Mouse (Mus musculus): ENCODE measurements at regions not wholly inside any gene's neighbourhood (a gene's known extent, or its start where the extent isn't known, plus 50 kb on each side); places are given as distances from the start of the nearest gene placed in this dataset.

DNA sequence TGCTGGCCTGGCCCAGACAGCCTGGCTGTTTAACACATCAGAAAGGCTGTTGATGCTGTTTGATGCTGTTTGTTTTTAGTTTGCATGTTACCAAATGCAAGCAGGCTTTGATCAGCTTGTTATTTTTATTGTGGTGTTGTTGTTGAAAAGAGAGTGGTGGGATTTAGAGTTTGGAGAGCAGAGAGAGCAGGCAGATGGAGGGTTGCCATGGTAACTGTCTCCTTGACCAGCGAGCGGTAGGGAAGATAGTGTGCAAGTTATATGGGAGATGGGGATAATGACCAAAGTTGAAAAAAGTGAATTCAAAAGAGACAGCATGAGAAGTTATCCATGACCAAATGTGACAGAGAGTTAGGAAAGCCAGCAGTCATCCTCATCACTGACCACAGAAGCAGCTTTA is 83.3 kb downstream of the Cmc2 start:
- DNase-seq: no peak

DNA sequence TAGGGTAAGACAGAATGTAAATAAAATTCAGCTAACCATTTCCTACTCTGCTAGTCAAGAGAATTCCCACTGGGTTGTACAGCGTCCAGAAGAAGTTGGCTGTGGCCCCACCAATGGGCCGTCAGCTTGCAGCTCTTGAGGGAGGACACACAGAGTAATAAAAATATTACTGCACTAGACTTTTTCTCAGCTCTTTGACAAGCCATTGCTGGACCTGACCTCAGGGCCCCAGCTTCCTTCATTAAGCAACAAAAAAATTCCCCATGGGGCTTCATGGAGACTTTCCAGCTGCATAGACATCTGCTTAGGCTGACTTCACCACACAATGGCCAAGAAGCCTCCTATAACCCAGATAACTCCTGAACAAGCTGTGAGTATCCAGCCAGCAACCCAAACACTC is 89.1 kb downstream of the Cmc2 start:
- DNase-seq: peak; percentile 71

DNA sequence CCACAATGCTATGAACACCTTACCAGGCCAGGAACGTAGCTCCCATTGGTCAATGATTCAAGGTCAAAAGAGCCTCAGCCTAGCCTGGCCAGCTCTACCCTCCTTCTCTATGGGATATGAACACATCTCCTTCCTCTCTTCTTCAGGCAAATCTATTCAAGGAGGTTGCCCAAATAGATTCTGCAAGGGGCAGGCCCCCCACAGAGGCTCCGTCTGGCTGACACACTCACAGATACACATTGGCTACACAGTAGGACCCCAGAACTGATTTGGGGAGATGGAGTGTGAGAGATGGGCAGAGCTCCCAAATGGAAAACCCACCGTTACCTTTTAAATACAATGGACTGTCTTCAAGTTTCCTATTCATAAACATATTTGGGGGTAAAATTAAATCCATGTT is 91.6 kb downstream of the Cmc2 start:
- DNase-seq: no peak

DNA sequence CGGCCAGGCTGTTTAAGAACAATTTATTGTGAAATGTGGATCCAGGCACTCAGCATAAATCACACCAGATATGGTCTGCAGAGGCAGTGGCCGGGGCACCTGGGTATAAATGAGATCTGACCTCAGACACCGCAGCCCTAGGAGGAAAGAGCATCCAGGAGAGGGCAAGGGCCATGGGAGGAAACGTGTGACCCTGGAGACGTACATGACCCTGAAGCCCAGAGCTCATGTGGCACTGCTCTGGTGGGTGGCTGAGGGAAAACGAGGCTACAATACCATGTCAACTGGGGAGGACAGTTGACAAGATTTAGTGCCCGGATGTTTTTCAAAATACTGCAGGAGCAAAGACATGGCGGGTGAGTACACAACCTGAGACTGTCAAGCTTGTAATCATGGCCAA is 93.0 kb downstream of the Cmc2 start:
- DNase-seq: no peak

DNA sequence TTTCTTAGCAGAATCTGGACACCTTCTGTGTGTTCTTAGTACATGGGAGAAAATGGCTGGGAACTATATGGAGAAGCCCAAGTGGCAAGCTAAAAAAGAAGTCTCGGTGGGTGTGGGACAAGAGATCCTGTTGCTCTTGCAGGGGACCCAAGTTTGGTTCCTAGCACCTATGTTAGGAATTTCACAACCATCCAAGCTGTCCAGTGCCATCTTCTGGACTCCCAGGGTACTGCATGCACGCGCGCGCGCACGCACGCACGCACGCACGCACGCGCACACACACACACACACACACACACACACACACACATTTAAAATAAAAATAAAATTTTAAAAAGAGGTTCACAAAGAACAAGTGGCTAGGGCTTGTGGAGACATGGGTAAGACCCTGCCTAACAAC is 94.1 kb downstream of the Cmc2 start:
- DNase-seq: no peak

DNA sequence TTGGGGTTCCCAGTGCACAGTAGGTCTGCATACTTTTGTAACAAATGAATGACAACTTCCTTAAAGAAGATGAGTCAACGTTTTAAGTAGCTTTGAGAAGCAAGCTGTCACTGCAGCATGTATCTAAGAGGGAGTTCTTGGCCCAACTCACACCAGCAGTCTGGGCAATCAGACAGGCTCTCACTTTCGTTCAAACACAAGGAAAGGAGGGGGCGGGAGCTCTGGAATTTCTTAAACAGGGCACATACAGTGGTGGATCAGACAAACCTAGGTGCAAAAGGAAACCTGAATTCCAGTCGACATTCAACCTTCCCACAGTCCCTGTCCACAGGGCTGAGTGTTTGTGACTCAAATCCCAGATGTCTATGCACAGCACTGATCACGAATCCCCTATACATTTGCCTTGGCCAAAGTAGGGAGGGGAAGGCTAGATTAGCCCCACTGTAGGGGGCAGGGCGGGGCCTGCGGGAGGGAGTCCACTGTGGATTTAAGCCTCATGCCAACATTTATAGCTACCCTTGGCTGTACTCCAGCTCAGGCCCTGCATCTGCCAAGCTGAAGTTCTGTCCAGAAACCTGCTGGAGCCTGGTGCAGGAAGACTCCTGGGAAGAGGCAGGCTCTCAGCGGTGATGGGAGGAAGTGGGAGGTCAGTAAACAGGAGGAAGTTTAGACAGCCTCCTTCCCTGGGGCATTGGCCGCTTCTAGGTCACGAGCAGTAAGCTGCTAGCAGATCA is 81.5 kb upstream of the Cdyl2 start:
- peak; percentile 53 for DNase-seq

DNA sequence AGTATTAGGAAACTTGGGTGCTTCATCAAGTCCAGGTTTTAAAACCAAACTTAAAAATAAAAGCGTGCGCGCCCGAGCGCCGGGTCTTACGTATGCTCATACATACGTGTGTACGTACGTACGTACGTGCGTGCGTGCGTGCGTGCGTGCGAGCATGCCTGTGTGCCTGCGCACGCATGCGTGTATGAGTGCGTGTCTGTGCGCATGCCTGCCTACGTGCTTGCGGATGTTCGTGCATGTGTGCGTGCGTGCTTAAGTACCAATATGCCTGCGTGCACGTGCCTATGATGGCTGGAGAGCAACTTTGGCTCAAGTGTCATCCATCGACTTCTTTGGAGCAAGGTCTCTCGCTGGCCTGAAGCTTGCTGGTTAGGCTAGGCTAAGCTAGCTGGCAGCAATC is 68.5 kb upstream of the Cdyl2 start:
- DNase-seq: no peak

DNA sequence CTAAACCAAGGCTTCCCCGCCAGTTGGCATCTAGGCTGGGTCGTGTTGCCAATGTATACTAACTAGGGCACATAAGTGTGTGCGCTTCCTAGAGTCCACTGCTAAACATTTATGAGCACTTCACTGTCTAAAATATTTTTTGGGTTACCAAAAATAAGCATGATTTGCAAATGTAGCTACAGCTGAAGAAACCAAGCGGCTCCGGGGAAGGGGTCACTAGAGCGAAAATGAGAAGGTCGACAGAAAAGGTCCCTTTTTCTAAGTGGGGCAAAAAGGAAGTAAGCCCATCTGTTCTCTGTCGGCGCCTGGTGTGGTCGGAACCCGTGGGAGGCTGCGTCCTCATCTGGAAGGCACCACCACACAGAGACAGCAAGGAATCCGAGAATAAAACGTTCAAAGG is 67.8 kb upstream of the Cdyl2 start:
- DNase-seq: no peak

DNA sequence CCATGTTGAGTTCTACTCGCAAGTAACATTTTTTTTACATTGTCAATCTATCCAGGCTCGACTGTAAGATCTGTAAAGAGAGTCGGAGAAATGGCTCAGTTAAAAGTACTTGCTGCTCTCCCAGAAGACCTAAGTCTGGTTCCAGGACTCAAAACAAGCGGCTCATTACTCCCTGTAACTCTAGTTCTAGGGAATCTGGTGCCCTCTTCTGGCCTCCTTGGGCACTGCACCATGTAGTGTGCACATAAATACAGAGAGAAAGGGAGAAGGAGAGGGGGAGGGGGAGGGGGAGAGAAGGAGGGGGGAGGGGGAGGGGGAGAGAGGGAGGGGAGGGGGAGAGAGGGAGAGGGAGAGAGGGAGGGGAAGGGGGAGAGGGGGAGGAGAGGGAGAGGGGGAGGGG is 66.2 kb upstream of the Cdyl2 start:
- no peak for DNase-seq

DNA sequence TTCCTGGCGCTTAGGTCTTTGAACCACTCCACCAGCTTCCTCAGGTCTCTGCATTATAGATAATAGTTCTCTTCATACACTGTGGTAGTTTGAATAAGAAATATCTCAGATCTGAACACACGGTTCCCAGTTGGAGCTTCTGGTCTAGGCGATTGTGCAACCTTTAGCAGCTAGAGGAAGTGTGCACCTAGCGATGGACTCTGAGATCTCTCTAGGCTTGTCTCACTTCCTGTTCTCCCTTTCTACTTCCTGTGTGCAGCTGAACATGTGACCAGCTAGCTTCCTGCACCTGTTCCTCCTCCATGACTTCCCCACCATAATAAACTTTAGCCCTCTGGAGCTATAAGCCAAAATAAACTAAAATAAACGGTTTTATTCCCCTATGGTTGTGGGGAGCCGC is 62.9 kb upstream of the Cdyl2 start:
- no peak for DNase-seq

DNA sequence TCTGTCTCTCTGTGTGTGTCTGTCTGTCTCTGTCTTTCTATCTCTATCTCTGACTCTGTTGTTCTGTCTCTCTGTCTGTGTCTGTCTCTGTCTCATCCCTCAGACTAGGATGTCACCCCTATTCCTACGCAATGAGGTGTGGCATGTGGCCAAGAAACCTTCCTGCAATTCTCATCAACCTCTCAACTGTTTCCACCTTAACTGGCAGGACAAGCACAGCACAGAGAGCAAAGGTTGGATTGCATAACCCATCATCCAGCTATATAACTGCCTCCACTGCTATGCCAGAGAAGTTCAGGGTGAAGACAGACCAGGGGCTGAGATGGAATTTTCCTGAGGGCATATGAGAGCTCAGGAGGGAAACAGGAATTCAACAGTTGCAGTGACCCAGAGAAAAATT is 60.3 kb upstream of the Cdyl2 start:
- no peak for DNase-seq

DNA sequence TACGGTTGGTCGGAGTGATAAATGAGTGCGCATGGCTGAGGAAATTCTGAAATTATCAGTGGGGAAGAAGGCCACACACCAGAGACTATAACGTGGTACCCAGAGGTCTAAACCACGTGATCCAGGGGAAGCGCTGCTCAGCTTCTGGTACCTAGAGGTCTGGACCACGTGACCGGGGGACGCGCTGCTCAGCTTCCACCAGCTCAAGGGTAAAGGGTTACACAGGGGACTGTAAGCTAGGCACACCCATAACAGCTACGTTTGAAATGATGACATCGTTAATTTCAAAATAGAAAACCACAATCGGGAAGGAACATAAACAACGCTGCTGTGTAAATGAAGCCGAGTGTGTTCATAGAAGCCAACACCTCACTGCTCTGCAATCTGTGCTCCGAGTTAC is 57.5 kb upstream of the Cdyl2 start:
- DNase-seq: no peak
